Mouse (Mus musculus) testis, adult 2 months (tissue): ENCODE results near the gene Clrn2. TPM values are rescaled to one million over a fixed set of nuclear protein-coding genes. Genes with fewer than 3 reads are reported as not detected.
A peak's percentile ranks its signal among the peaks of the same experiment; 100 is the strongest.
"Not testable (repeated sequence)": the region's sequence is repeated elsewhere in the genome, so short reads cannot be mapped to it uniquely, and the experiment has no call there.

Experiments used
- H3K27ac ChIP-seq: fragments of 200-500 bp; 2 replicates; pipeline ENCODE4 v1.5.1; 2012; ENCODE audit warnings: low read depth, low read length; ENCODE audit not compliant: control insufficient read depth, insufficient read depth
- H3K27me3 ChIP-seq: fragments of 200-500 bp; 2 replicates; pipeline ENCODE4 v1.6.1; 2012; ENCODE audit warnings: mild to moderate bottlenecking, low read length, moderate library complexity; ENCODE audit not compliant: control insufficient read depth, insufficient read depth
- H3K36me3 ChIP-seq: fragments of 200-500 bp; 2 replicates; pipeline ENCODE4 v1.6.1; 2012; ENCODE audit warnings: mild to moderate bottlenecking, low read length; ENCODE audit not compliant: control insufficient read depth, insufficient read depth
- H3K4me1 ChIP-seq: fragments of 200-500 bp; 2 replicates; pipeline ENCODE4 v1.6.1; 2012; ENCODE audit warnings: low read length; ENCODE audit not compliant: control insufficient read depth, insufficient read depth
- H3K4me3 ChIP-seq: fragments of 200-500 bp; 2 replicates; pipeline ENCODE4 v1.5.1; 2012; ENCODE audit warnings: low read depth, mild to moderate bottlenecking, low read length, moderate library complexity, mixed read lengths; ENCODE audit not compliant: control insufficient read depth
- CTCF ChIP-seq: fragments of 200-500 bp; IDR thresholded peaks from 2 replicates; pipeline ENCODE4 v1.5.1; 2012; ENCODE audit warnings: low read depth, mild to moderate bottlenecking, inconsistent platforms, low read length, moderate library complexity; ENCODE audit not compliant: control insufficient read depth, insufficient read depth, insufficient replicate concordance
- POLR2A ChIP-seq: fragments of 200-500 bp; IDR thresholded peaks from 2 replicates; pipeline ENCODE4 v1.6.1; 2012; ENCODE audit warnings: low read depth, mild to moderate bottlenecking, inconsistent platforms, low read length, moderate library complexity; ENCODE audit not compliant: control insufficient read depth
- polyA plus RNA-seq: library from polyadenylated mRNA; depleted of rRNA; stranded (reverse); fragments of >200 nt; gene quantifications from 2 replicates; pipeline ENCODE4 v1.2.3, GENCODE M21; 2012

The Clrn2 gene
- polyA plus RNA-seq, 1 experiment = not detected

- Histone ChIP-seq H3K27me3 (no peaks in the 10 kb centered on the region), H3K4me1 (peaks cover 12% of the 10 kb centered on the region), H3K4me3 (no peak overlapping the region), H3K36me3 (no peaks in the 10 kb centered on the region), H3K27ac (no peak overlapping the region)
- no peak for TF ChIP-seq POLR2A
- TF ChIP-seq CTCF = peak; percentile 63; the same call in 1 of the 2 replicates
Observed at GRCm38 (mm10) chr5:45424021-45424886, 29.3 kb upstream of the Clrn2 start.

GRCm38 (mm10) chr5:45425771-45426170 is 27.8 kb upstream of the Clrn2 start:
- H3K27me3 ChIP-seq, H3K4me3 ChIP-seq, H3K36me3 ChIP-seq, H3K27ac ChIP-seq, H3K4me1 ChIP-seq: not testable (repeated sequence)

GRCm38 (mm10) chr5:45426416-45427034 is 27.0 kb upstream of the Clrn2 start:
- no peak overlapping the region for H3K4me3 ChIP-seq
- no peaks in the 10 kb centered on the region for H3K36me3 ChIP-seq
- H3K4me1 ChIP-seq = peaks cover 5% of the 10 kb centered on the region; the same call in 1 of the 2 replicates
- TF ChIP-seq POLR2A = no peak
- no peak for TF ChIP-seq CTCF
- no peaks in the 10 kb centered on the region for H3K27me3 ChIP-seq
- H3K27ac ChIP-seq = no peak overlapping the region

- H3K4me3 ChIP-seq = no peak overlapping the region
- H3K27ac ChIP-seq = no peak overlapping the region
- no peaks in the 10 kb centered on the region for H3K36me3 ChIP-seq
- no peaks in the 10 kb centered on the region for H3K4me1 ChIP-seq
- no peak for TF ChIP-seq CTCF
- TF ChIP-seq POLR2A = no peak
- H3K27me3 ChIP-seq = no peaks in the 10 kb centered on the region
Observed at GRCm38 (mm10) chr5:45427891-45428290, 25.7 kb upstream of the Clrn2 start.

GRCm38 (mm10) chr5:45435967-45436950 is 17.3 kb upstream of the Clrn2 start:
- no peaks in the 10 kb centered on the region for H3K27me3 ChIP-seq
- H3K36me3 ChIP-seq = no peaks in the 10 kb centered on the region
- TF ChIP-seq POLR2A (no peak), CTCF (no peak)
- no peaks in the 10 kb centered on the region for H3K4me1 ChIP-seq
- H3K27ac ChIP-seq = no peak overlapping the region
- no peak overlapping the region for H3K4me3 ChIP-seq

- no peaks in the 10 kb centered on the region for H3K36me3 ChIP-seq
- no peak for TF ChIP-seq POLR2A
- TF ChIP-seq CTCF = no peak
Observed at GRCm38 (mm10) chr5:45437826-45438225, 15.7 kb upstream of the Clrn2 start.

GRCm38 (mm10) chr5:45438301-45438700 is 15.2 kb upstream of the Clrn2 start:
- TF ChIP-seq POLR2A = no peak
- TF ChIP-seq CTCF = no peak
- Histone ChIP-seq H3K36me3 (no peaks in the 10 kb centered on the region), H3K4me3 (no peak overlapping the region), H3K27me3 (no peaks in the 10 kb centered on the region), H3K27ac (no peak overlapping the region), H3K4me1 (no peaks in the 10 kb centered on the region)

More at GRCm38 (mm10) chr5:45437826-45438225, 15.7 kb upstream of the Clrn2 start:
- Histone ChIP-seq H3K4me1 (no peaks in the 10 kb centered on the region), H3K4me3 (no peak overlapping the region), H3K27me3 (no peaks in the 10 kb centered on the region), H3K27ac (no peak overlapping the region)
